Mouse (Mus musculus) right cerebral cortex, postnatal 14 days (tissue): ENCODE measurements around the gene Fzd7.
"Not testable (repeated sequence)": the region's sequence is repeated elsewhere in the genome, so short reads cannot be mapped to it uniquely, and the experiment has no call there.

Experiments used
- DNase-seq: peaks from one replicate; pipeline ENCODE4 v3.0.0; 2022

The Fzd7 gene

DNA sequence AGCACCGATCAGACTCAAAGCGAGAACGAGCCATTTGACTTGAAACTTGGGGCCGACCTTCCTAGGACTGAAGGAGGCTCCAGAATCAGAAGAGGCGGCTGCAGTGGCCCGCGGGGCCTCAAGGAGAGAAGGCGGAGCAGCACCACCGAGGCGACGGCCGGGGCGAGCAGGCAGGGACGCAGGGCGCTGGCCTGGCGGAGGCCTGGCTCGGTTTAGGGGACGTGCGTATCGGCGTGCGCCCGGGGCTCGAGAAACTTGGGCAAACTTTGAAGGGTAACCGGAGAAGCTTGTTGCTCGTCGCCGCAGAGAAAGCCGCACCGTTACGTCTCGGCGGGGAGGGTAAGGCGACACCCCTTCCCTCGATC lies at the start of gene Fzd7:
Fzd7 (plus strand) TSS at position 94 of the 365 bp plus-strand sequence.
- peak; percentile 18 for DNase-seq

DNA sequence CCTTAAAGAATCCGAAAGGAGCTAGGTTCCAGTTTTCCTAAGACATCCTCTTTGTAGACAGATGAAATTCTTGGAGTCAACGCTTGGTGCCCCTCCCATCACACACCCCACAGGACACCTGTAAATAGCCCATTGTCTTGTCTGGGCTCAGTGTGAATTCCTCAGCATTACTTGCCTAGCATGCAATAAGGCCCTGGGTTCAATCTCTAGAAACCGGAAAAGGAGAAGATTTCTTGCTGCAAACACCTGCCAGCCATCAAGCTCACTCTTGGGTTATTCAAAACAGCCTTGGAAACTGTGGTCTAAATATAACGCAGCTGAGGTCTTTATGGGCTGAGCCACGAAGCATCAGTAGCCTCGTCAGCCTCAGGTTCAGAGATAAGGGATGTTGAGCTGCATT lies 48.9 kb upstream of the Fzd7 start:
- DNase-seq, result no peak

DNA sequence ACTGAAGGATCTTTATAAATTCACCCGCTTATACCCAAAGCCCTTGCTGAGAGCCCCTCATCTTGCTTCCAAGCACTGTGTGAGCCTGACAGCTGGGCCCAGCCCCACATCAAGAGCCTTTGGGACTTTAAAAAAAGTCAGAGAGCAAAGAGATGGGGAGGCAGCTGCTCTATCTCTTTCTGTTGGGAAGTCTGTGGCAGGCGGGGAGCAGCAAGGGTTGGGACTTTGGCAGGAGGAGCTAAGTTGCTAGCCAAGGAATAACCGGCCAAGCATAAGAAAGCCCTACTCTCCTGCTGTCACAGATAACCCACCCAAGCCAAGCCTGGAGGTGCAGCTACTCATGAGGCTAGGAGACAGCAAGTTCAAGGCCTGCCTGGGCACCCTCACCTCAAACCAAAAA lies 48.2 kb upstream of the Fzd7 start:
- no peak for DNase-seq

DNA sequence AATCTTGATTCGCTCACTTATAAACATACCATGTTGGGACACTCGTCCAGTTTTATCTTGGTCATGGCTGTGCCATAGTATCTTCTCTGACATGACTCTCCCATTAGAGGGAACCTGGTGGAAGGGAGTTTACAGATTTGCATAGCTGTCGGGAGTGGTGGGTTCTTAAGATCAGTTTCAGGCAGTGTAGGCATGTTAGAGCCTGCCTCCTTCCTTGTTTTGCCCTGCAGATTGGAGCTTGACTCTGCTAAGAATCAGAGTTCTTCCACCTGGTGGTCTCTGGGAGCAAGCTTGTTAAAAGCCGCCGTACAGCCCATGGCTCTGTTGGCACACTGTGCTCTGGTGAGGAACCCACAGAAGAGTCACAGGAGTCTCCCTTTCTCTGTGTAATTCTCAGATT lies 47.0 kb upstream of the Fzd7 start:
- no peak for DNase-seq

DNA sequence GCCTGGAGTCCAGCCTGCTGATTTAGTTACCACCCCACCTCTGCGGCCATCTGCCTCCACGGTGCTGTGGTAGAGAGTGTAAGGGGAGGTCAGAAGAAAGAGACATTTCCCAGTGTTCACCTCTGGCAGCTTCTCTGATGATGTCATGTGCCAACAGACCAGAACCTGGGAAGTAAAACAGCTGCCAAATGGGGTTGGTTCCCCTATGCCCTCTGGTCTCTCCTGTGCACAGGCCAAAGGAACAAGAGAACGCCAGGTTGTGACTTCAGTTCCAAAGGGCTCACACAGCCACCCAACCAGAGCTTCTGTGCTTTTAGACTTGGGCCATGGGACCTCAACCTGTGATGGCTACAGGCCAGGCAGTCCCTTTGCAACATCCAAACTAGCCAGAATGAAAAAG lies 45.9 kb upstream of the Fzd7 start:
- no peak for DNase-seq

DNA sequence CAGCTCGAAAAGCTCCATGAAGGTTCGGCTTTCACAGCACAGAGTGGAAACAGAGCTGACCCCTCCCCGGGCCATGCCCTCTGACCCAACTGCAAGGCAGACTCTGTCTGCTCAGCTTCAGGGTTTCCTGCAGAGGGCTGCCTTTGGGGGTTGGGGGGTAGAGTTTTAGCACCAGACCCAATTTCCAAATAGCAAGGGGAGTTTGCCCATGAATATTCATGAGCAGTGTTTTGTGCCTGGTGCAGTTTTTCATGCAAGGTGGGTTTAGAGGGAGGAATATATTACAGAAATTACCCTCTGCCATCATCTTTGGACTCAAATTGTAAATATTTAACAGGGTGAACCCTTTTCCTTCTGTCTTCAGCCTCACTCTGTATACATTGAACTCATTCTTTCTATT lies 44.3 kb upstream of the Fzd7 start:
- DNase-seq, result no peak

DNA sequence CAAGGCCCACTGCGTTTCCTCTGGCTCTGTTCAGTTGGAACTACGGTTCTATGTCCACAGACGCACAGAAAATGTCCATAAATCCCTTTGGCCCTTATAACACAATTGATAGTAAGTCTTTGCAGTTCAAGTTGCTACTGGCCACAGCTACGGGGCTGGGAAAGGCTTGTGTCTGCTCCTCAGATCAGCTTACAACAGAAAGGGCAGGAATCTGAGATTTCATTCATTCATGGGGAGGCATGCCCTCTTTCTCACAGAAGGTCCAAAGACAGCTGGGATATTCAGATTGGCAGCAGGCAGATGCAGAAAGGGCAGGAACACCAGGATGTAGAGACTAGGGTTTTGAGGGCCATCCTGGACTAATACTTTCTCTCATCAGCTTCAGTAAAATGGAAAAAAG lies 43.9 kb upstream of the Fzd7 start:
- no peak for DNase-seq

DNA sequence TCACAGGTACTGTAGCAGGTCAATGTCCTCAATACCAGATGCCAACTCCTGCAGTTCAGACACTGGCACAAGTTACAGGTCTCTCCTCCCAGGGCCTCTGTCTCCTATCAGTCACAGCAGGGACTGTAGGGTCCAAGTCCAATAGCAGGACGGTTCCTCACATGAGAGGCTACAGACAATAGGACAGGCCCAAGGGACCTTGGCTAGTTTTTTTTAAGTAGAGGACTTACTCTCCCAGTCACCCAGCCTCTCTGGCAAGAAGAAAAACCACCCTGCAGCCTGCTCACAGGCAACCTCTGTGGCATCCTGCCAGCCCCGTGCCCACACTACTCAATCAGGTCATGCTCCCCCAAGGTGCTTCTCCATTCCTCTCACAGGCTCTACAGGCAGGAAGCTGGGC lies 43.0 kb upstream of the Fzd7 start:
- DNase-seq, result no peak

DNA sequence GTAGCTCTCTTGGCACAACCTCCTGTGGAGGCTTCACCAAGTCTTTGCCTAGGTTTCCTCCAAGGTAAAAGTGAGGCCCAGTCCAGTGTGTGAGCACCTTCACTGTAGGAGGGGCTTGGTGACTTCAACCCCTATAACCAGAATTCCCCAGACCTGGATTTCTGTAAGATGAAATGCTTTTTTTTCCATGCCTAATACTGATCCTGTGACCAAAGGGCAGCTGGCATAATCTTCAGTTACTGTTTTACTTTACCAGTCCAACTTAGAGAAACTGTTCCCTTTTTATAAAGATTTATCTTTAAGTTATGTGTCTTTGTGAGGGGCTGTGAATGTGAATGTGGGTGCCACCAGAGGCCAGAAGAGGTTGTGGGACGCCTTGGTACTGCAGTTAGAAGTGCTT lies 42.3 kb upstream of the Fzd7 start:
- DNase-seq, result no peak

DNA sequence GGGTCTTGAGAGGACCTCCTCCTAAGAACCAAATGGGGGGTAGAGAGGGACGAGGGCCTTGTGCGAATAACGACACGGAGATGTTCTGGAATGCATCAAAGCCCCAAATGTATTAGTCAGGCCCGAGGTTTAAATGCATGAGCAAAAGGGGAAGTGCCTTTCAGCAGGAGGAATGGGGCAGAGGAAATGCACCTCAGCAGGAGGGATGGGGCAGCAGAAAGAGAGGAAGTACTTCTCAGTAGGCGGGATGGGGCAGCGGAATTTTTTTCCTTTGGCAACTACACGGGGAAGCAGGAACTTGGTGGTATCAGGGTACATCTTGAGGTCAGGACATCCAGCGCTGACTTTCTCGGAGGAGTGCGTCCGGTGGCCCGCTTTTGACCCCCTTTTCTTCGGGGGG lies 39.5 kb upstream of the Fzd7 start:
- DNase-seq, result not testable (repeated sequence)

DNA sequence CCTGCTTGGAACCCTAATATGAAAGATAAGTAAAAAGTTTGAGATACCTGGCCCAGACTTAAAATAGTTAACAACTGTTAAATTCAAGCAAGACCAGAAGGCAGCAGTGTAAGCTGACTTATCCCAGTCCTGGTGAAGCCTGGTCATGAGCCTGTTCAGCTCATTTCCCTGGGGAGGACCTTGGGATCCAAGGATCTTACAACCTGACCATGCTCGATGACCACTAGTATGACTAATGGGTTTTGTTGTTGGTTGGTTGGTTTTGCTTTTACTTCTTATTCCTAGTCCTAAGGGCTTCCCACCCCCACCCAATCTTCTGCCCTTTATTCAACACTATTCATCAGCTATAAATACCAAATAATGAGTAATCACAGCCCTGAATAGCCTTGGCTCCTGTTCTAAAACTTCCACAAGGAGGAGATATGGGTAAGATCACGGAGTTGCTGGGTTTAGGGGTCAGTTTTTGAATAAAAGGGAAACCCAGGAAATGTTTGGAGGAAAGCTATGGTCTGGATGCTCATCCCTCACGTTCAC lies 38.0 kb upstream of the Fzd7 start:
- DNase-seq, result no peak

DNA sequence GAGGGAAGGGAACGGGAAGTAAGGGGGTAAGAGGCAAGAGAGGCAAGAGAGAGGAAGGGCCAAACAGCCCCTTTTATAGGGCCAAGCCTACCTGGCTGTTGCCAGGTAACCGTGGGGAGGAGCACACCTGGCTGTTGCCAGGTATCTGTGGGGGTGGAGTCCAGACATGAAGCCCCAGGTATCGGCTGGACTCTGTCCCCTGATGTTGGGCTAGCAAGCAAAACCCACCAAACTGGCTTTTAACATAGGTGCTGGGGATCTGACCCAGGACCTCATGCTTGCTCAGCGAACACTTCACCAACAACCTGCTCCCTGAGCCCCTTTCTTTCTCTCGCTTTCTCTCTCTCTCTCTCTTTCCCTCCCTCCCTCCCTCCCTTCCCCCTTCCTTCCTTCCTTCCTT lies 37.0 kb upstream of the Fzd7 start:
- no peak for DNase-seq

DNA sequence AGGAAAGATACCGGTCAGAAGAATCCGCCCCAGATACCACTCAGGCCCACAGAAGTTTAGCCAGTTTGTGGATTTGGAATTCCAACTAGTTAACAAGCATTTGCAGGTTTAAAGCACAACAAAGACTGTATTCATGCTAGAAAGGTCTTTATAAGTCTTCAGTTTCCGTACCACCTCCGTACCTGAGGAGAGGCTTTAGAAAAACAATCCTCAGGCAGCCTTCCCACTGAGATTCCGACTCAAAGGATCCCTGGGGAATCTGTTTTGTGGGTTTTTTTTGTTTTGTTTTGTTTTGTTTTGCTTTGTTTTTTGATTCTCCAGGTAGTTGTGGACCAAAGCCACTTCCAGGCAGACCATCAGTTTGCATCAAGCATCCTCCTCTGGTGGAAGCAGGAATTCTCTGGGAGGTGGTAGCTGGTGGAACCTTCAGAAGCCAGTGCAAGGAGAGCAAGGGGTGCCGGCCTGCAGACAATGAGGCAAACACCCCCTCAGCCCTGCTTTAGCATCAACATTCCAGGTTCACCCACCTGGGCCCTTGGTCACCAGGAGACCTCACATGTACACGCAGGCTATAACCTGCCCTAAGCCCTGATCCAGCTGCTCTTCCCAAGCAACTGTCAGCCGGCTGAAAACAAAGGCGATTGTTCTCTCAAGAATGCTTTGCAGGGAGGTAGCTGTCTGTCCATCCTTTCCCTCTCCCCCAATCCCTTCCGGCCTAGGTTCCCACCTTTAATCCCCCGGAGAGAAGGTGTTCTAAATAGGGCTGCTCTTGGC lies 33.5 kb upstream of the Fzd7 start:
- no peak for DNase-seq

DNA sequence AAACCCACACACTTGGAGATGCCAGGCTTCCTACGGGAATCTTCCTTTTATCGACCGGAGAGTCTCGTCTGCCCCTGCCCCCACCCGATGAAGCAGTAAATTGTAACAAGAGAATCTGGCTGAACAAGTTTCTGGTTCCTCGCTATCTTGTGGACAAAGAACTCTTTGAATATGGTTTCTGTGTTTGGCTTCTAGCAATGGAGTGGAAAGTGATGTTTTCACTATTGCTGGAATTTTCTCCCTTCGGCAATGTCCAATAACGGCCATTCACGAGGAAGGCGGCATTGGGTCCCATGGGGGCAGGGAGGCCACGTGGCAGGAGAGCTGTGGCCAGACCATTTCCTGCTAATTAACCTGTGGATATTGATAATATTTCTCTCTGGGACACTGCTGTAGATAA lies 32.8 kb upstream of the Fzd7 start:
- DNase-seq, result no peak

DNA sequence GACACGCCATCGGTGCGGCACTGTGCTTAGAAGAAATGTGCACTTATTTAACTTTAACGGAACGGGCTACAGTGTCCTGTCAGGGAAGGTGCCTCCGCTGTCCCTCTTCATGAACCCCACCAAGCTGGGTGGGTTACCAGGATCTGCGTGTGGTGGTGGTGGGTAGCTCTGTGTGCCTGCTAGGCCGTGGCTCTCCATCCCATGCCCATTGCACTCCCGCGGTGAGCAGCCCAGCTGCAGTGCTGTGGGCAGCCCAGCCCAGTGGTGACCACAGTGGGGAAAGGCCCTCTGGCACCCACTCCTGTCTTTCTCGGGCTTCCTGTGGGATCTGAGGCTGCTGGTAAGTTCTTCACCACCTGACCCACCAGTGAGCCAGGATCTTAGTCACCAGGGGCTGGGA lies 31.3 kb upstream of the Fzd7 start:
- no peak for DNase-seq

DNA sequence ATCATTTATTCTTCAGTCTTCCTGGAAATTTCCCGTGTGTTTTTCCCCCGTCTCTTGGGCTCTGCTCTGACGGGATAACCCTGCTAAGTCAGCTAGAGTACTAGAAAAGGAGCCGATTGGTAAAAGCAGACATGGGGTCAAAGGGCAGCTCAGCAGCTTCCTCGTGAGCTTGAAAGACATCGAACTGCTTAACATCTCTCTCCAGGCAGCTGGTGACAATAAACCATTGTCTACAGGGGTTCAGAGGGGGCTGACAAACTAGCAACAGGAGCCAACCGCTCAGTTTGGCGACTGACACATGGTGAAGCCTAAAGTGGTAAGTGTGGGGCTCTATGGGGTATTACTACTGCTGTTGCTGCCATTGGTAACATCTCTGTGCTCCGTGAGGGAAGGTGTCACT lies 30.6 kb upstream of the Fzd7 start:
- no peak for DNase-seq

DNA sequence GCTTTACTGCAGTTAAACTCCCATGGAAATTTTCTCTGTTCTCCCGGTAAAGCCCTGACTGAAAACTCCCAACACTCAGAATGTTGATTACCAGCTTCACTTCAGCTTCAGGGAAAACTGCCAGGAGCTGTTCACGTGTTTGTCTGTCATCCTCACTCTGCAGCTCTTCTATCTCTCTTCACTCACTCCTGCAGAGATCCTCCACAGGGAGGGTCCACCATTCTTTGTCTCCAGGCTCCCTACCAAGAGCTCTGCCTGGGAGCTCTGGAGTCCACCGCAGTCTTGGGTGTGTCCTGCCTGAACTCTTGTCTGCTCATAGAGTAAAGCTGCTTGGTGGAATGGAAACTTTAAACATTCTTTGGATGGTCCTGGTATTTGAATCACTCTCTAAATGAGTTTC lies 25.4 kb upstream of the Fzd7 start:
- DNase-seq, result no peak

DNA sequence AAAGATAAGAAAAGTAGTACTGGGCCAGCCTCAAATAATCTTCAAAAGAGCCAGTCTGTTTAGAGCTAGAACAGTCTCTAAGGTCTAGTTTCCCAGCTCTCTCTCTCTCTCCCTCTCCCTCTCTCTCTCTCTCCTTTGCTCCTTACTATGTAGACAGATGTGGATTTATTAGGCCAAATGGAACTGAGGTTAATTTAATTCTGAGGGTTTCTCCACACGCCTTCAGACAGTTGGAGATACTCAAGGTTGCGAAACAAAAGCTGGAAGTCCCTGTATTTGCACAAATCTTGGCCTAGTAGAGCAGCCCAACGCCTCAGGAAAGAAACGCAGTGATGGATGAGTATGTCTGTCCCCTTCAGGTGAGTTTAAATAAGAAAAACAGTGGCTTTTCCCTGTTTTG lies 24.4 kb upstream of the Fzd7 start:
- DNase-seq, result no peak

DNA sequence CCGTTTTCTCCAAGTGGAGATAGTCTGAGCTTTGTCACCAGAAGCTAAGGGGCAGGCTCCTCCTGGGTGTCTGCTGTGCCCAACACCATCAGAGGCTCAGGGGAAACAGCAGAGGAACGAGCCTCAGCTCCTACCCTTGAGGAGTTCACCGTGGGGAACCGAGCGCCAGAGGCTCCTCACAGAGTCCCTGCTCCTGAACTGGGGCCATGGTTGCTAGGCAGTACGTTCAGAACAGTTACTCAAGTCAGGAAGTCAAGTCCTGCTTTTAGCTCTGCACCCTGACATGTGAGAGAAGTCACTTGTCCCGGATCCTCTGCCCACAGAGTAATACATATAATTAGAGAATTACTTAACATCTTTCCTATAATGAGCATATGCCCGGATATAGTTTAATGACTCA lies 23.3 kb upstream of the Fzd7 start:
- DNase-seq, result no peak

DNA sequence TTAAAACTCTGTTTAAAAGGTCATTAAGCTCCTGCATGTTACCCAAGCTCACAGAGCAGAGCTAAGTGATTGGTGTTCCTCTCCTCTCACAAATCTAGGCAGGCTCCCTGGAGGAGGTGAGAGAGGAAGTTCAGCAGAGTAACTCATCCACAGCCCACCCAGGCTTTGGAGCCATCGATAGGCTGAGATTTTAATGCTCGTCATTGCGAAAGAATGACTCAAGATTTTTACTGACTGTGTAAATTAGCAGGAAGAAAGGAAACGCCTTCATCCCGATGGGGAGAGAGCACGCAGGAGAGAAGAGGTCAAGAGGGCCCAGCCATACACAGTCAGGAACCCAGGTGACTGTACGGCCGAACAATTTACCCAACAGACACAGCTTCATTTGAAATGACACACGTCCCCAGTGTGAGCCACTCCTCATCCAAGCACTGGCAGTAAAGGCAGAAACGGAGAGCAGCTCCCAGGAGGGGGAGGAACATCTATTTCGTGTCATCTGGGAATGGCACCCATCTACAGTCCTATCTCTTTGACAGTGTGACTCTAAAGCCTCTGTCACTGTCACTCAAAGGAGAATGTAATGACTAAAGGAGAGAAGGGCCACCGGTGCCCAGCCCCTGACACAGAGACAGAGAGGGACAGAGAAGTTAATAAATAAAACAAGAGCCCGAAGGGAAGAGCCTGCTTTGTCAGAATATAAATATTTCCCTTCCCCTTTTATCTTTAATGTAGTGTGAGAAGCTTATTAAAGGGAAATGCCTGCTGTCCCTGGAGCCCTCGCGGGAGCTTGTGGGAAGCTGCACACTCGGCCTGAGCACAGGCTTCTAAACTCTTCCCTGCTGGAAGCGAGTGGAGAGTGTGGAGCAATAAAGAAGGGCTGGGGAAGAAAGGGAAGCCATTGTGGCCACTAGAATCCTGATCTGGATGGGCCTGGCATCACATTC lies 17.3 kb upstream of the Fzd7 start:
- DNase-seq, result no peak

DNA sequence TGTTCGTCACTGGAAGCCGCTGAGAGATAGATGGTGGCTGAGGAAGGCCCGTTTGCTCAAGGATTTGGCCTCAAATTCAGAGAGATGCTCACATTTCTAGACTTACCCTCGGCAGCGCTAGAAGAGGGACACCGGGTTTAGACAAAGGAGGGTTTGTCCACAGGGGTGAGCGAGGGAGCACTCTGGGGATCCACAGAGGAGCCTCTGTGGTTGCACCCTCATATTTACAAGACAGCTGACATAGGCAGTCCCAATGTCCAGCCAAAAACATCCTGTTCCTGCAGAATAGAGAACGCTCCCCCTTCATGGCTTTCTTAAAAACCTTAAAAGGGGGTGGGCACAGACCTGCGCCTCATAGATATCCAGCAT lies 16.6 kb upstream of the Fzd7 start:
- no peak for DNase-seq

DNA sequence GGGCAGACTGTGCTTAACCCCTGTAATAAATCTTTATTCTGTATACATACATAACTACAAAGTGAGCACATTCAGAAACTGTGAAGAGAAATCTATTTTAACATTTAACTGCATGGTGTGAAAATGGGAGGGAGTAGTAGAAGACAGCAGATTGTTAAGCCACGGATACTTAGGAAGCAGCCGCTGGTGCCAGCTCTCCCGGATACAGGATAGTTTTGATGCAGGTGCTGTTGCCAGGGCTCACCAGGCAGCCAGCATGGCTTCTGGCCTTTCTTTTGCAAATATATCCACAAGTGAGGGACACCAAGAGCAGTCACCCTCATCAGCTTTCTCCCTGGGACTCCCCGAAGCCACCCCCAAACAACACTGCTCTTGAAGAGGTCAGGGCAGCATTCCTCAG lies 13.1 kb upstream of the Fzd7 start:
- DNase-seq, result peak; percentile 22

DNA sequence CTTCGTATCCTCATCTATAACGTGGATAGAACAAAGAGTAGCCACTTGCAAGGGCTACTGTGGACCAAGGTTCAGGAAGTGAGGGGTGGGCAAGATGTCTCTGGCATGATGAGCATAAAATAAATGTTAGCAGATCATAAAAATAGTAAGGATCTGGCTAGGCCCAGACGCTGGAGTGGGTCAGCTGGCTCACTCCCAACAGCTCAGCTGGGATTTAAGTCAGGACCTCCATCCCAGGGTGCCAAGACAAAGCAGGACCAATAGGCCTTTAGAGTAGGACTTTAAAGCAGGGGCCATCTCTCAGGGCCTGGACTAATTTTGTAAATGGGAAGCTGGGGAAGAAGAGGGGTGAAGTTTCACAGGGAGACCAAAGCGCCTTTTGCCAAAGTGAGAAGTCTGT lies 11.5 kb upstream of the Fzd7 start:
- DNase-seq, result no peak
